Mouse (Mus musculus) forebrain, embryonic 10.5 days (tissue): Measurements from ENCODE around the gene Plscr3. TPM values are rescaled to one million over a fixed set of nuclear protein-coding genes. Genes with fewer than 3 reads are reported as not detected.

Experiments used
- DNase-seq: peaks from one replicate; pipeline ENCODE4 v3.0.0-alpha.2; 2017; ENCODE audit warnings: low spot score; ENCODE audit errors: extremely low spot score
- H3K27ac ChIP-seq: fragments of 300-500 bp; sonication (generic); 2 replicates; pipeline ENCODE4 v1.5.1; 2016; ENCODE audit warnings: mild to moderate bottlenecking
- H3K27me3 ChIP-seq: fragments of 300-500 bp; sonication (generic); 2 replicates; pipeline ENCODE4 v1.6.1; 2016; ENCODE audit warnings: mild to moderate bottlenecking; ENCODE audit not compliant: poor library complexity, severe bottlenecking
- H3K36me3 ChIP-seq: fragments of 300-500 bp; sonication (generic); replicated peaks from 2 replicates; pipeline ENCODE4 v1.6.1; 2016; ENCODE audit warnings: mild to moderate bottlenecking, moderate library complexity
- H3K4me1 ChIP-seq: fragments of 300-500 bp; sonication (generic); 2 replicates; pipeline ENCODE4 v1.6.1; 2016
- H3K4me3 ChIP-seq: fragments of 300-500 bp; sonication (generic); 2 replicates; pipeline ENCODE4 v1.5.1; 2016; ENCODE audit warnings: mild to moderate bottlenecking, moderate library complexity
- H3K9me3 ChIP-seq: fragments of 300-500 bp; sonication (generic); 2 replicates; pipeline ENCODE4 v1.6.1; 2016; ENCODE audit warnings: mild to moderate bottlenecking, moderate library complexity
- WGBS: fragments of 180-500 bp; shearing (Covaris S2); methylation state at CpG from one replicate; pipeline ENCODE4 v1.1.7; 2016; 5-methylcytosine and 5-hydroxymethylcytosine counted together
- polyA plus RNA-seq: library from polyadenylated mRNA; unstranded; fragments of >200 nt; fragmentation: Nextera tagmentation; extraction: Ambion mirVana; gene quantifications from 2 replicates; pipeline ENCODE4 v1.2.1, GENCODE M21; 2016

Gene Plscr3
- polyA plus RNA-seq, 1 experiment from 2014 or later: 67.6 TPM

GRCm38 (mm10) chr11:69835966-69836335 lies 10.2 kb upstream of the Plscr3 start:
- H3K27ac ChIP-seq: peak overlapping the region; percentile 87
- peaks cover 66% of the 10 kb centered on the region for H3K4me1 ChIP-seq
- peaks cover 31% of the 10 kb centered on the region for H3K36me3 ChIP-seq
- DNase-seq: no peak
- peak overlapping the region; percentile 75 for H3K4me3 ChIP-seq
- H3K27me3 ChIP-seq: peaks cover 52% of the 10 kb centered on the region
- 2% methylated on average over 4 of the region's 4 CpGs for WGBS
- no peaks in the 10 kb centered on the region for H3K9me3 ChIP-seq

GRCm38 (mm10) chr11:69836703-69837576 lies 9.2 kb upstream of the Plscr3 start:
- H3K4me1 ChIP-seq: peaks cover 62% of the 10 kb centered on the region
- DNase-seq: peak; percentile 54
- H3K4me3 ChIP-seq: peak overlapping the region; percentile 75
- H3K9me3 ChIP-seq: no peaks in the 10 kb centered on the region
- H3K36me3 ChIP-seq: peaks cover 22% of the 10 kb centered on the region
- peak overlapping the region; percentile 87 for H3K27ac ChIP-seq
- WGBS: under 1% methylated on average over 52 of the region's 52 CpGs
- H3K27me3 ChIP-seq: peaks cover 51% of the 10 kb centered on the region

GRCm38 (mm10) chr11:69837604-69837951 lies 8.6 kb upstream of the Plscr3 start, which contains the start of gene Nlgn2:
Gene Nlgn2, minus strand, starts transcription at chr11:69837784.
- H3K9me3 ChIP-seq: no peaks in the 10 kb centered on the region
- H3K27me3 ChIP-seq: peaks cover 44% of the 10 kb centered on the region
- peaks cover 62% of the 10 kb centered on the region for H3K4me1 ChIP-seq
- under 1% methylated on average over 32 of the region's 32 CpGs for WGBS
- H3K27ac ChIP-seq: peak within 1 kb of the TSS; percentile 87
- peaks cover 15% of the 10 kb centered on the region for H3K36me3 ChIP-seq
- no peak for DNase-seq
- H3K4me3 ChIP-seq: peak within 1 kb of the TSS; percentile 75

- H3K27me3 ChIP-seq: peaks cover 39% of the 10 kb centered on the region
- peak; percentile 96 for DNase-seq
- under 1% methylated on average over 34 of the region's 34 CpGs for WGBS
- H3K4me3 ChIP-seq: peak within 1 kb of the TSS; percentile 75
- H3K27ac ChIP-seq: peak within 1 kb of the TSS; percentile 87
- H3K36me3 ChIP-seq: peaks cover 10% of the 10 kb centered on the region
- H3K4me1 ChIP-seq: peaks cover 62% of the 10 kb centered on the region
- H3K9me3 ChIP-seq: no peaks in the 10 kb centered on the region
Measured at GRCm38 (mm10) chr11:69837952-69838713, 8.0 kb upstream of the Plscr3 start, which contains the start of gene Tmem256. Gene Tmem256, plus strand, starts transcription at chr11:69838514.

GRCm38 (mm10) chr11:69838714-69839104 lies 7.5 kb upstream of the Plscr3 start:
- 4% methylated on average over 7 of the region's 7 CpGs for WGBS

GRCm38 (mm10) chr11:69846738-69847688 lies 837 bp downstream of the Plscr3 start:
- no peaks in the 10 kb centered on the region for H3K9me3 ChIP-seq
- WGBS: 11% methylated on average over 37 of the region's 37 CpGs
- peak overlapping the region; percentile 82 for H3K4me3 ChIP-seq
- peaks cover 45% of the 10 kb centered on the region for H3K36me3 ChIP-seq
- H3K27ac ChIP-seq: peak overlapping the region; percentile 97
- DNase-seq: no peak
- no peaks in the 10 kb centered on the region for H3K27me3 ChIP-seq
- peaks cover 43% of the 10 kb centered on the region for H3K4me1 ChIP-seq

More at GRCm38 (mm10) chr11:69838714-69839104, 7.5 kb upstream of the Plscr3 start:
- Histone ChIP-seq H3K27me3 (peaks cover 33% of the 10 kb centered on the region), H3K4me3 (peak overlapping the region; percentile 75), H3K36me3 (peaks cover 4% of the 10 kb centered on the region), H3K4me1 (peaks cover 59% of the 10 kb centered on the region), H3K27ac (peak overlapping the region; percentile 87), H3K9me3 (no peaks in the 10 kb centered on the region)
- no peak for DNase-seq

GRCm38 (mm10) chr11:69848021-69848420 lies 1.8 kb downstream of the Plscr3 start:
- WGBS: 96% methylated on average over 6 of the region's 6 CpGs
- H3K27ac ChIP-seq: peak overlapping the region; percentile 97; the same call in 1 of the 2 replicates
- DNase-seq: no peak
- H3K36me3 ChIP-seq: peaks cover 55% of the 10 kb centered on the region
- H3K9me3 ChIP-seq: no peaks in the 10 kb centered on the region
- H3K27me3 ChIP-seq: no peaks in the 10 kb centered on the region
- peaks cover 45% of the 10 kb centered on the region for H3K4me1 ChIP-seq
- H3K4me3 ChIP-seq: peak overlapping the region; percentile 82; the same call in 1 of the 2 replicates

GRCm38 (mm10) chr11:69849128-69849527 lies 3.0 kb downstream of the Plscr3 start:
- no peak overlapping the region for H3K4me3 ChIP-seq
- peaks cover 56% of the 10 kb centered on the region for H3K4me1 ChIP-seq
- H3K9me3 ChIP-seq: no peaks in the 10 kb centered on the region
- WGBS: 88% methylated on average over 9 of the region's 9 CpGs
- no peaks in the 10 kb centered on the region for H3K27me3 ChIP-seq
- DNase-seq: no peak
- H3K27ac ChIP-seq: no peak overlapping the region
- H3K36me3 ChIP-seq: peaks cover 55% of the 10 kb centered on the region

- no peak for DNase-seq
- Histone ChIP-seq H3K4me1 (peaks cover 56% of the 10 kb centered on the region), H3K9me3 (no peaks in the 10 kb centered on the region)
Measured at GRCm38 (mm10) chr11:69849884-69850283, 3.7 kb downstream of the Plscr3 start.

GRCm38 (mm10) chr11:69850754-69851153 lies 4.6 kb downstream of the Plscr3 start:
- peaks cover 55% of the 10 kb centered on the region for H3K36me3 ChIP-seq

More at GRCm38 (mm10) chr11:69849884-69850283, 3.7 kb downstream of the Plscr3 start:
- Histone ChIP-seq H3K36me3 (peaks cover 55% of the 10 kb centered on the region), H3K27me3 (no peaks in the 10 kb centered on the region), H3K4me3 (no peak overlapping the region), H3K27ac (no peak overlapping the region)
- 92% methylated on average over 15 of the region's 15 CpGs for WGBS

GRCm38 (mm10) chr11:69853994-69854393 lies 7.8 kb downstream of the Plscr3 start:
- peaks cover 39% of the 10 kb centered on the region for H3K4me1 ChIP-seq
- peaks cover 40% of the 10 kb centered on the region for H3K36me3 ChIP-seq
- H3K9me3 ChIP-seq: no peaks in the 10 kb centered on the region
- DNase-seq: no peak
- peaks cover 36% of the 10 kb centered on the region for H3K27me3 ChIP-seq
- no peak overlapping the region for H3K4me3 ChIP-seq
- H3K27ac ChIP-seq: peak overlapping the region; percentile 56
- WGBS: 80% methylated on average over 7 of the region's 7 CpGs

More at GRCm38 (mm10) chr11:69850754-69851153, 4.6 kb downstream of the Plscr3 start:
- peaks cover 3% of the 10 kb centered on the region; the same call in 1 of the 2 replicates for H3K27me3 ChIP-seq
- no peak overlapping the region for H3K27ac ChIP-seq
- no peaks in the 10 kb centered on the region for H3K9me3 ChIP-seq
- H3K4me3 ChIP-seq: no peak overlapping the region
- DNase-seq: no peak
- 83% methylated on average over 8 of the region's 8 CpGs for WGBS
- H3K4me1 ChIP-seq: peaks cover 57% of the 10 kb centered on the region

GRCm38 (mm10) chr11:69854680-69855079 lies 8.5 kb downstream of the Plscr3 start:
- 88% methylated on average over 10 of the region's 10 CpGs for WGBS
- peak overlapping the region; percentile 72 for H3K27ac ChIP-seq
- peaks cover 33% of the 10 kb centered on the region for H3K36me3 ChIP-seq
- peaks cover 43% of the 10 kb centered on the region for H3K27me3 ChIP-seq
- H3K4me1 ChIP-seq: peaks cover 39% of the 10 kb centered on the region
- peak overlapping the region; percentile 23; the same call in 1 of the 2 replicates for H3K4me3 ChIP-seq
- no peak for DNase-seq
- H3K9me3 ChIP-seq: no peaks in the 10 kb centered on the region
